Mouse (Mus musculus) MEL (cell line): ENCODE data around the gene Rad54l2. TPM values are rescaled to one million over a fixed set of nuclear protein-coding genes. Genes with fewer than 3 reads are reported as not detected.

Source experiments
- DNase-seq: peaks from one replicate; pipeline ENCODE4 v3.0.0; 2011; ENCODE audit warnings: low read depth, low spot score
- H3K27ac ChIP-seq: 2 replicates; pipeline ENCODE4 v1.5.1; 2012; ENCODE audit warnings: low read depth, mild to moderate bottlenecking, control low read depth, low read length, moderate library complexity; ENCODE audit not compliant: control insufficient read depth
- H3K27me3 ChIP-seq, 2 experiments: fragments of 150-350 bp in 1 of 2; sonication (generic) in 1 of 2; 2 replicates each; pipeline ENCODE4 v1.6.1; 2012; ENCODE audit warnings: low read length in 2 of 2, mild to moderate bottlenecking in 2 of 2, improper control_type of control experiment in 1 of 2, moderate library complexity in 1 of 2; ENCODE audit not compliant: insufficient read depth in 2 of 2, control insufficient read depth in 1 of 2
- H3K36me3 ChIP-seq, 2 experiments: 2 replicates each; pipeline ENCODE4 v1.6.1; 2012 to 2014; ENCODE audit warnings: low read length in 2 of 2, improper control_type of control experiment in 1 of 2, inconsistent platforms in 1 of 2, mild to moderate bottlenecking in 1 of 2; ENCODE audit not compliant: insufficient read depth in 2 of 2, control insufficient read depth in 1 of 2
- H3K4me1 ChIP-seq, 2 experiments: fragments of 150-350 bp in 1 of 2; sonication (generic) in 1 of 2; 2 replicates each; pipeline ENCODE4 v1.6.1; 2012; ENCODE audit warnings: low read length in 2 of 2, improper control_type of control experiment in 1 of 2, mild to moderate bottlenecking in 1 of 2; ENCODE audit not compliant: insufficient read depth in 2 of 2, control insufficient read depth in 1 of 2
- H3K4me3 ChIP-seq, 2 experiments: fragments of 150-350 bp in 1 of 2; sonication (generic) in 1 of 2; 2 replicates each; pipeline ENCODE4 v1.5.1; 2012; ENCODE audit warnings: low read depth in 2 of 2, low read length in 2 of 2, mild to moderate bottlenecking in 2 of 2, moderate library complexity in 2 of 2, control low read depth in 1 of 2, improper control_type of control experiment in 1 of 2; ENCODE audit not compliant: control insufficient read depth in 1 of 2, insufficient read depth in 1 of 2
- H3K79me2 ChIP-seq: 2 replicates; pipeline ENCODE4 v1.6.1; 2012; ENCODE audit warnings: mild to moderate bottlenecking, low read length, moderate library complexity; ENCODE audit not compliant: control insufficient read depth, poor library complexity, insufficient read depth
- H3K9ac ChIP-seq: 2 replicates; pipeline ENCODE4 v1.6.1; 2012; ENCODE audit warnings: low read depth, mild to moderate bottlenecking, control low read depth, low read length, moderate library complexity; ENCODE audit not compliant: control insufficient read depth, poor library complexity, severe bottlenecking
- H3K9me3 ChIP-seq: fragments of 150-350 bp; sonication (generic); replicated peaks from 2 replicates; pipeline ENCODE4 v1.6.1; 2012; ENCODE audit warnings: mild to moderate bottlenecking, low read length, improper control_type of control experiment, moderate library complexity; ENCODE audit not compliant: insufficient read depth
- BHLHE40 ChIP-seq: IDR thresholded peaks from 2 replicates; pipeline ENCODE4 v1.6.1; 2012; ENCODE audit warnings: low read depth, mild to moderate bottlenecking, inconsistent platforms, low read length, improper control_type of control experiment, borderline replicate concordance
- CHD1 ChIP-seq: IDR thresholded peaks from 2 replicates; pipeline ENCODE4 v1.6.1; 2012; ENCODE audit warnings: low read depth, mild to moderate bottlenecking, inconsistent platforms, low read length, improper control_type of control experiment
- ELF1 ChIP-seq: IDR thresholded peaks from 2 replicates; pipeline ENCODE4 v1.6.1; 2014; ENCODE audit warnings: low read depth, mild to moderate bottlenecking, inconsistent platforms, low read length, improper control_type of control experiment, moderate library complexity
- EP300 ChIP-seq, 2 experiments: IDR thresholded peaks; 2 replicates each; pipeline ENCODE4 v1.6.1; 2011; ENCODE audit warnings: improper control_type of control experiment in 2 of 2, low read length in 2 of 2, low read depth in 1 of 2, mild to moderate bottlenecking in 1 of 2
- GATA1 ChIP-seq: IDR thresholded peaks from 2 replicates; pipeline ENCODE4 v1.6.1; 2011; ENCODE audit warnings: low read depth, low read length, improper control_type of control experiment
- HCFC1 ChIP-seq: IDR thresholded peaks from 2 replicates; pipeline ENCODE4 v1.6.1; 2012; ENCODE audit warnings: low read depth, mild to moderate bottlenecking, inconsistent platforms, low read length, improper control_type of control experiment, moderate library complexity
- JUND ChIP-seq: IDR thresholded peaks from 2 replicates; pipeline ENCODE4 v1.6.1; 2011; ENCODE audit warnings: low read depth, mild to moderate bottlenecking, improper control_type of control experiment, low read length
- KAT2A ChIP-seq: conservative IDR thresholded peaks from 2 replicates; pipeline ENCODE4 v1.6.1; 2012; ENCODE audit warnings: low read depth, low read length, improper control_type of control experiment, inconsistent platforms
- MAFK ChIP-seq: IDR thresholded peaks from 2 replicates; pipeline ENCODE4 v1.6.1; 2011; ENCODE audit warnings: low read depth, mild to moderate bottlenecking, low read length, improper control_type of control experiment, borderline replicate concordance
- MAX ChIP-seq: IDR thresholded peaks from 2 replicates; pipeline ENCODE4 v1.6.1; 2011; ENCODE audit warnings: low read length, improper control_type of control experiment
- MAZ ChIP-seq: IDR thresholded peaks from 2 replicates; pipeline ENCODE4 v1.6.1; 2012; ENCODE audit warnings: low read depth, mild to moderate bottlenecking, inconsistent platforms, low read length, improper control_type of control experiment
- MEF2A ChIP-seq: IDR thresholded peaks from 2 replicates; pipeline ENCODE4 v1.6.1; 2014; ENCODE audit warnings: low read depth, mild to moderate bottlenecking, inconsistent platforms, low read length, improper control_type of control experiment; ENCODE audit not compliant: poor library complexity, insufficient replicate concordance, severe bottlenecking; ENCODE audit errors: extremely low read depth
- MXI1 ChIP-seq: IDR thresholded peaks from 2 replicates; pipeline ENCODE4 v1.6.1; 2011; ENCODE audit warnings: mild to moderate bottlenecking, low read depth, low read length, improper control_type of control experiment
- MYB ChIP-seq: IDR thresholded peaks from 2 replicates; pipeline ENCODE4 v1.6.1; 2011; ENCODE audit warnings: mild to moderate bottlenecking, low read depth, low read length, improper control_type of control experiment
- NELFE ChIP-seq: IDR thresholded peaks from 2 replicates; pipeline ENCODE4 v1.6.1; 2011; ENCODE audit warnings: low read depth, low read length, improper control_type of control experiment
- NRF1 ChIP-seq: IDR thresholded peaks from 2 replicates; pipeline ENCODE4 v1.6.1; 2014; ENCODE audit warnings: low read depth, mild to moderate bottlenecking, inconsistent platforms, low read length, improper control_type of control experiment, moderate library complexity; ENCODE audit not compliant: poor library complexity, insufficient read depth, severe bottlenecking
- POLR2A ChIP-seq, 2 experiments: IDR thresholded peaks; 2 replicates each; pipeline ENCODE4 v1.6.1; 2011 to 2012; ENCODE audit warnings: low read length in 2 of 2, mild to moderate bottlenecking in 2 of 2, control low read depth in 1 of 2, improper control_type of control experiment in 1 of 2, low read depth in 1 of 2, moderate library complexity in 1 of 2; ENCODE audit not compliant: control insufficient read depth in 1 of 2, insufficient read depth in 1 of 2, poor library complexity in 1 of 2
- POLR2AphosphoS2 ChIP-seq: IDR thresholded peaks from 2 replicates; pipeline ENCODE4 v1.6.1; 2011; ENCODE audit warnings: low read length, improper control_type of control experiment
- POLR2AphosphoS5 ChIP-seq: IDR thresholded peaks from 2 replicates; pipeline ENCODE4 v1.6.1; 2012; ENCODE audit warnings: low read depth, borderline replicate concordance, mild to moderate bottlenecking, inconsistent platforms, low read length, moderate library complexity, mixed read lengths
- RCOR1 ChIP-seq: IDR thresholded peaks from 2 replicates; pipeline ENCODE4 v1.6.1; 2012; ENCODE audit warnings: low read depth, mild to moderate bottlenecking, inconsistent platforms, low read length, improper control_type of control experiment
- SIN3A ChIP-seq: IDR thresholded peaks from 2 replicates; pipeline ENCODE4 v1.6.1; 2012; ENCODE audit warnings: low read length, improper control_type of control experiment, inconsistent platforms
- SMC3 ChIP-seq: IDR thresholded peaks from 2 replicates; pipeline ENCODE4 v1.6.1; 2011; ENCODE audit warnings: low read depth, low read length, improper control_type of control experiment
- TAL1 ChIP-seq: IDR thresholded peaks from 2 replicates; pipeline ENCODE4 v1.6.1; 2012; ENCODE audit warnings: mild to moderate bottlenecking, inconsistent platforms, low read length, moderate library complexity, mixed read lengths
- TBP ChIP-seq: IDR thresholded peaks from 2 replicates; pipeline ENCODE4 v1.8.0; 2011; ENCODE audit warnings: low read depth, low read length, improper control_type of control experiment
- TCF12 ChIP-seq: IDR thresholded peaks from 2 replicates; pipeline ENCODE4 v1.6.1; 2014; ENCODE audit warnings: low read depth, mild to moderate bottlenecking, inconsistent platforms, low read length, improper control_type of control experiment, moderate library complexity
- USF1 ChIP-seq: IDR thresholded peaks from 2 replicates; pipeline ENCODE4 v1.6.1; 2014; ENCODE audit warnings: low read depth, mild to moderate bottlenecking, inconsistent platforms, low read length, improper control_type of control experiment, moderate library complexity
- USF2 ChIP-seq, 2 experiments: IDR thresholded peaks; 2 replicates each; pipeline ENCODE4 v1.6.1; 2011 to 2012; ENCODE audit warnings: improper control_type of control experiment in 2 of 2, low read length in 2 of 2, borderline replicate concordance in 1 of 2, inconsistent platforms in 1 of 2, low read depth in 1 of 2, mild to moderate bottlenecking in 1 of 2; ENCODE audit not compliant: insufficient read depth in 1 of 2
- ZKSCAN1 ChIP-seq: IDR thresholded peaks from 2 replicates; pipeline ENCODE4 v1.6.1; 2012; ENCODE audit warnings: low read depth, mild to moderate bottlenecking, inconsistent platforms, low read length, improper control_type of control experiment, moderate library complexity
- ZMIZ1 ChIP-seq: IDR thresholded peaks from 2 replicates; pipeline ENCODE4 v1.6.1; 2012; ENCODE audit warnings: low read depth, mild to moderate bottlenecking, inconsistent platforms, low read length, improper control_type of control experiment, moderate library complexity
- ZNF384 ChIP-seq: IDR thresholded peaks from 2 replicates; pipeline ENCODE4 v1.6.1; 2012; ENCODE audit warnings: low read depth, mild to moderate bottlenecking, inconsistent platforms, low read length, improper control_type of control experiment
- polyA plus RNA-seq, 2 experiments: library from polyadenylated mRNA; stranded (reverse) in 1 of 2; unstranded in 1 of 2; fragments of >175 nt in 1 of 2; fragments of >200 nt in 1 of 2; gene quantifications; 2 replicates each; pipeline versions ENCODE4 v1.2.1 to v1.2.4; 2012; ENCODE audit warnings: low replicate concordance in 2 of 2, low read depth in 1 of 2; ENCODE audit not compliant: insufficient read length in 2 of 2, insufficient read depth in 1 of 2, missing spikeins in 1 of 2
- total RNA-seq: library from RNA; depleted of rRNA; stranded (reverse); fragments of 300-350 nt; gene quantifications from 2 replicates; pipeline ENCODE4 v1.2.3, GENCODE M21; 2012

Rad54l2 gene
- total and polyA plus RNA-seq, 3 experiments: 11.9 to 27.2 (median 15.5) TPM

DNA sequence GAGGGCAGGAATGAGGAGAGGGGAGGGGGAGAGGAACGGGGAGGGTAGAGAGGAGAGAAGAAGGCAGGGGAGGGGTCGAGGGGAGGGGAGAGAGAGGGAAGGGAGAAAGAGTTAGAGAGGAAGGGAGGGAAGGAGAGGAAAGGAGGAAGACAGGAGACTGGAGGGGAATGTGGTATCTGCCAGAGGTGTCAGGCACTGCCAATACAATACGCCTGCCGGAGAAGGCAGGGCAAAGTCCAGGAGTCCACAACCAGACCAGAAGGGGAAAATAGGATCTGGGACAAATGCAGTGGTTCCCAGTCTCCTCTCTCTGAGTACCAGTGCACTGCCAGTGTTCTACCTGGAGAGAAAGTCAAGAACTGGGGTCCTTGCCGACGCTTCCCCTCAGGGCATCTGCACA, 1.8 kb upstream of the Rad54l2 start:
- Histone ChIP-seq H3K27me3 (peaks cover 2 to 4% of the 10 kb centered on the region in 2 experiments; a peak in 3 of 4 replicates), H3K9ac (no peak overlapping the region)
- TF ChIP-seq TBP (no peak), ELF1 (no peak), SIN3A (no peak), USF1 (no peak), MAX (no peak), KAT2A (no peak), GATA1 (no peak), JUND (no peak), SMC3 (no peak), BHLHE40 (no peak), ZMIZ1 (no peak)
- TF ChIP-seq, all 39 proteins: peak for 0
- Histone ChIP-seq H3K27ac (no peak overlapping the region), H3K9me3 (no peaks in the 10 kb centered on the region), H3K4me3 (no peak overlapping the region), H3K36me3 (peaks cover 0 to 9% of the 10 kb centered on the region in 2 experiments; a peak in 2 of 4 replicates), H3K4me1 (peaks cover 0 to 4% of the 10 kb centered on the region in 2 experiments; a peak in 1 of 4 replicates), H3K79me2 (peaks cover 22% of the 10 kb centered on the region)
- DNase-seq: no peak

DNA sequence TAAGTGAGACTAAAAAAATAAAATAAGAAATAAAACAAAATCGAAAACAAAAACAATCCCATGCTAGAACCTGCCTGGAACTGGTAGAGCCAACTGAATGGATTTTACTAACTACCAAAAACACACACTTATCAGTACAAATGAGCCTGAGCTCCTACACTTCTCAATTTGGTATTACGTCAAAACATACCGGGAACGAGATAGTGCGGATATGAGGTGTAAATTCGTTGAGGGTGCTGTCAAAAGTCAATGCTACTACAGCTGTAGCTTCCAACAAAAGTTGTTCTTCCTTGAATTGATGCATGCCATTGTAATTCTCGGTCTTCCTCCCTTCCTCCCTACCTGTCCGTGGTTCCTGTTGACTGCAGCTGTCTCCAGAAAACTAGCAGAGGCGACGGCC, 369 bp upstream of the Rad54l2 start:
- Histone ChIP-seq H3K79me2 (peaks cover 29% of the 10 kb centered on the region), H3K4me1 (peaks cover 0 to 4% of the 10 kb centered on the region in 2 experiments; a peak in 1 of 4 replicates), H3K27me3 (no peaks in the 10 kb centered on the region; a peak in 2 of 4 replicates), H3K9me3 (no peaks in the 10 kb centered on the region), H3K4me3 (peak overlapping the region; percentile 51 to 88), H3K27ac (peak overlapping the region; percentile 78), H3K36me3 (peaks cover 0 to 9% of the 10 kb centered on the region in 2 experiments; a peak in 2 of 4 replicates), H3K9ac (peak overlapping the region; percentile 98)
- DNase-seq: peak; percentile 81
- TF ChIP-seq NELFE (peak; percentile 23), HCFC1 (no peak), GATA1 (no peak), POLR2A (IDR thresholded peaks at IDR 0.05; ENCODE audit: control insufficient read depth in 1 of 2, insufficient read depth in 1 of 2, low read depth in 1 of 2, low read length in 2 of 2, poor library complexity in 1 of 2) (no peak), ELF1 (no peak), ZNF384 (no peak), SMC3 (no peak), MXI1 (no peak), MAFK (no peak), NRF1 (no peak), MAZ (no peak), BHLHE40 (no peak), SIN3A (peak; percentile 28; the same call in 1 of the 2 replicates), EP300 (IDR thresholded peaks at IDR 0.05; ENCODE audit: low read depth in 1 of 2, low read length in 2 of 2) (peak in 1 of 2 experiments; percentile 34; a peak in 2 of 4 replicates), MYB (no peak), KAT2A (no peak), MEF2A (no peak), CHD1 (0 out of 2 replicates have a peak, but pooled peaks have one; percentile 40), POLR2AphosphoS2 (no peak), ZKSCAN1 (0 out of 2 replicates have a peak, but pooled peaks have one; percentile 25), ZMIZ1 (0 out of 2 replicates have a peak, but pooled peaks have one; percentile 7), POLR2AphosphoS5 (no peak), USF1 (no peak), TAL1 (no peak), TCF12 (no peak), USF2 (IDR thresholded peaks at IDR 0.05; ENCODE audit: borderline replicate concordance in 1 of 2, insufficient read depth in 1 of 2, low read depth in 1 of 2, low read length in 2 of 2) (no peak), RCOR1 (no peak)
